Mouse (Mus musculus): Measurements from ENCODE around the gene Cby3. TPM values are rescaled to one million over a fixed set of nuclear protein-coding genes. Genes with fewer than 3 reads are reported as not detected.

Gene Cby3
- polyA plus RNA-seq, 1 experiment: not detected

DNA sequence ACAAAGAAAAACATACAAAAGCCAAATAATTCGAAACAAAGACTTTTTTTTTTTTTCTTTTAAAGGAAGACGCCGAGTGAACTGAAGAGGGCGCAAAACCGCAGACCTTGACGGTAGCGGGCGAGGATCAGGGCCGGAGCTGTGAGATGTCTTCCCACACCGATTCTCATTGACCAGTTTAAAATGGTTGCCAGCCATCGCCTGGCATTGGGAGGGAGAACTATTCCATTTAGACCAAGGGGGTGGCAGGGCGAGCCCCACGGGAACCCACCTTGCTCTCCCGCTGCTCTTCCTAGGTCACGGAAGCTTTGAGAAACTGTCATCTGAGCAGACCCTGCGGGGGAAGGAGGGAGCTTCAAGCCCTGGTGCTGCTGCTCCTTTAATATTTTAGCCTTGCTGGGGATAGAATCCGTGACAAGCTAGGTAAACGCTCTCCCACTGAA is 17.2 kb downstream of the Cby3 start:
- peak overlapping the region; percentile 45; the same call in 1 of the 2 replicates for H3K27ac ChIP-seq (ENCODE audit: insufficient read depth, low read length)
- peaks cover 9% of the 10 kb centered on the region for H3K4me1 ChIP-seq (ENCODE audit: control insufficient read depth, insufficient read depth, insufficient read length)
- WGBS: 2% methylated on average over 18 of the region's 18 CpGs
- H3K36me3 ChIP-seq (ENCODE audit: control insufficient read depth, insufficient read depth, low read length): no peaks in the 10 kb centered on the region
- DNase-seq (ENCODE audit: low read depth in 1 of 2, low spot score in 2 of 2): peak; percentile 41 to 61
- TF ChIP-seq POLR2A (IDR thresholded peaks at IDR 0.05; ENCODE audit: low read depth, low read length): no peak
- peak; percentile 36; the same call in 1 of the 2 replicates for TF ChIP-seq CTCF (IDR thresholded peaks at IDR 0.05; ENCODE audit: extremely low read depth, insufficient read depth, insufficient read length, insufficient replicate concordance)
- peak overlapping the region; percentile 61; the same call in 1 of the 2 replicates for H3K4me3 ChIP-seq (ENCODE audit: extremely low read depth, insufficient read depth, insufficient read length)
- H3K27me3 ChIP-seq (ENCODE audit: control insufficient read depth, insufficient read depth, low read length): no peaks in the 10 kb centered on the region

DNA sequence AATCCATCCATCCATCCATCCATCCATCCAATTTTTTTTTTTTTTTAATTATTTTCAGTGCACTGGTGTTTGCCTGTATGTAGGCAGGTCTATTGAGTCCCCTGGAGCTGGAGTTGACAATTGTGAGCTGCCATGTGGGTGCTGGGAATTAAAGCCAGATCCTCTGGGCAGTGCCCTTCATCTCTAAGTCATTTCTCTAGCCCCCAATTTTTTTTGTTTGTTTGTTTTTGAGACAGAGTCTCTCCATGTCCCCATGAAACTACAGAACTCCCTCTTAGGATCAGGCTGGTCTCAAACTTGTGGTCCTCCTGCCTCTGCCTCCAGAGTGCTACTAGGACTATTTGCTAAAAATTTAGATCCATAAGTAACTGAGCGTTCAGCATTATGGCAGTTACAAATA is 17.6 kb downstream of the Cby3 start:
- no peak overlapping the region for H3K27ac ChIP-seq (ENCODE audit: insufficient read depth, low read length)
- no peak overlapping the region for H3K4me3 ChIP-seq (ENCODE audit: extremely low read depth, insufficient read depth, insufficient read length)
- DNase-seq (ENCODE audit: low read depth in 1 of 2, low spot score in 2 of 2): no peak
- no peaks in the 10 kb centered on the region for H3K27me3 ChIP-seq (ENCODE audit: control insufficient read depth, insufficient read depth, low read length)
- no peak for TF ChIP-seq CTCF (IDR thresholded peaks at IDR 0.05; ENCODE audit: extremely low read depth, insufficient read depth, insufficient read length, insufficient replicate concordance)
- TF ChIP-seq POLR2A (IDR thresholded peaks at IDR 0.05; ENCODE audit: low read depth, low read length): no peak
- peaks cover 9% of the 10 kb centered on the region for H3K4me1 ChIP-seq (ENCODE audit: control insufficient read depth, insufficient read depth, insufficient read length)
- WGBS: 95% methylated on average over 1 of the region's 1 CpGs
- H3K36me3 ChIP-seq (ENCODE audit: control insufficient read depth, insufficient read depth, low read length): no peaks in the 10 kb centered on the region

DNA sequence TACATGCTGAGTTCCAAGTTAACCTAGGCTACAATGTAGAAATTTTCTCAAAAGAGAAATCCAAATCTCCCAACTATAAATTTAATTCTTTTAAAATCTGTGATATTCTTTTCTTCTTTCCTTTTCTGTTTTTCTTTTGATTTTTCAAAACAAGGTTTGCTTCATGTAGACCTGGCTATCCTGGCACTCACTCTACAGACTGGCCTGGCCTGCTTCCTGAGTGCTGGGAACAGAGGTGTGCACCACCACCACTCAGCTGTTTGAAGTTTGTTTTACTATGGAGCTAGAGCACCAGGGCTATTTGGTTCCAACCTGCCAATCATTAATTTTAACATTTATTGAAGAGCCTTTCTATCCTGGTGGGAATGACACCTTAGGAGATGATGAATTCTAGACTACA is 18.8 kb downstream of the Cby3 start:
- no peak for DNase-seq (ENCODE audit: low read depth in 1 of 2, low spot score in 2 of 2)
- TF ChIP-seq POLR2A (IDR thresholded peaks at IDR 0.05; ENCODE audit: low read depth, low read length) (no peak), CTCF (IDR thresholded peaks at IDR 0.05; ENCODE audit: extremely low read depth, insufficient read depth, insufficient read length, insufficient replicate concordance) (no peak)
- peaks cover 9% of the 10 kb centered on the region for H3K4me1 ChIP-seq (ENCODE audit: control insufficient read depth, insufficient read depth, insufficient read length)
- no peak overlapping the region for H3K4me3 ChIP-seq (ENCODE audit: extremely low read depth, insufficient read depth, insufficient read length)
- no peaks in the 10 kb centered on the region for H3K27me3 ChIP-seq (ENCODE audit: control insufficient read depth, insufficient read depth, low read length)
- H3K36me3 ChIP-seq (ENCODE audit: control insufficient read depth, insufficient read depth, low read length): no peaks in the 10 kb centered on the region
- H3K27ac ChIP-seq (ENCODE audit: insufficient read depth, low read length): no peak overlapping the region

DNA sequence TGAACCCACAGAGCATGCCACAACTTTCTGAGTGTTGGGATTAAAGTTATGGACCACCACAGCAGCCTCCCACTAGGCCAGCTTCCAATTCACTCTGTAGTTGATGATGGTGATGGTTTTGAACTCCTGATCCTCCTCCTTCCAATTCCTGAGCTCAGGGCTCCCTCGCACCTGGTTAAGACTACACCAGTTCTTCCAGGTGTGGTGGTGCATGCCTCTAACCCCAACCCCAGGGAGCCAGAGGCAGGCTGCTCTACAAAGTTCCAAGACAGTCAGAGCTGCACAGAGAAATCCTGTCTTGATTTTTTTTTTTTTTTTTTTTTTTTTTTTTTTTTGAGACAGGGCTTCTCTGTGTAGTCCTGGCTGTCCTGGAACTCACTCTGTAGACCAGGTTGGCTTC is 19.4 kb downstream of the Cby3 start:
- Histone ChIP-seq H3K27ac (ENCODE audit: insufficient read depth, low read length) (no peak overlapping the region), H3K27me3 (ENCODE audit: control insufficient read depth, insufficient read depth, low read length) (no peaks in the 10 kb centered on the region), H3K36me3 (ENCODE audit: control insufficient read depth, insufficient read depth, low read length) (peaks cover under 1% of the 10 kb centered on the region; the same call in 1 of the 2 replicates), H3K4me3 (ENCODE audit: extremely low read depth, insufficient read depth, insufficient read length) (no peak overlapping the region), H3K4me1 (ENCODE audit: control insufficient read depth, insufficient read depth, insufficient read length) (peaks cover 10% of the 10 kb centered on the region)
- TF ChIP-seq CTCF (IDR thresholded peaks at IDR 0.05; ENCODE audit: extremely low read depth, insufficient read depth, insufficient read length, insufficient replicate concordance): no peak
- no peak for TF ChIP-seq POLR2A (IDR thresholded peaks at IDR 0.05; ENCODE audit: low read depth, low read length)
- DNase-seq (ENCODE audit: low read depth in 1 of 2, low spot score in 2 of 2): no peak
- 100% methylated on average over 1 of the region's 1 CpGs for WGBS

DNA sequence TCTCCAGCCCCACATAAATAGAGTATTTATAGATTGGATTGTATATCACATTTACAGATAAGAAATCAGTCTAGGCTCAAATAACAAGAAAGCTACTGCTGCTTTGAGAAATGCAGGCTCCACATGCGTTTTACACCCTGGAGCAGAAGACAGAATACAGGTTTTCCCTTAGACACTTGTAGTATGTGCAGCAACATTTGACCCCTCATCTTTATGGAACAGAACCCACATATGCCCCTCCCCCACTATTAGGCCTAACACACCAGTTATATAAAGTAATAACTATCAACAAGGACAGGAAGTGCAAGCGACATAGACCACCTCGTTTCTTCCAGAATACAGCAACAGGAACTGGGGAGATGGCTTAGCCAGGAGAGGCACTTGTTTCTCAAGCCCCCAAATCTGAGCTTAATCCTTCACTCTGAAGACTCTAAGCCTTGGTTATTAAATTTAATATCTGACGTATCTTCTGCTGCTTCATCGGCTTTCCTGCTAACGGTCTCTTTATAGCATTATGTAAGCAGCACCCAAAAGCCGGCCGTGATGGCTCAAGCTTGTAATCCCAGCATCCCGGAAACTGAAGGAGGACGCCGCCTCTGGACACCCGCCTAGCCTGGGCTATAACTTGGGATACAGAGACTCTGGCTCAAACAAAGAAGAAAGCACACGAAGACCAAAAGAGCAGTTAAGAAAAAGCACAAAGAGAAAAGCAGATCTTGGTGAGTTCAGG is 20.2 kb downstream of the Cby3 start:
- Histone ChIP-seq H3K4me1 (ENCODE audit: control insufficient read depth, insufficient read depth, insufficient read length) (peaks cover 15% of the 10 kb centered on the region), H3K4me3 (ENCODE audit: extremely low read depth, insufficient read depth, insufficient read length) (no peak overlapping the region), H3K36me3 (ENCODE audit: control insufficient read depth, insufficient read depth, low read length) (peaks cover 3% of the 10 kb centered on the region), H3K27ac (ENCODE audit: insufficient read depth, low read length) (no peak overlapping the region), H3K27me3 (ENCODE audit: control insufficient read depth, insufficient read depth, low read length) (no peaks in the 10 kb centered on the region)
- WGBS: 94% methylated on average over 13 of the region's 13 CpGs
- no peak for DNase-seq (ENCODE audit: low read depth in 1 of 2, low spot score in 2 of 2)
- no peak for TF ChIP-seq CTCF (IDR thresholded peaks at IDR 0.05; ENCODE audit: extremely low read depth, insufficient read depth, insufficient read length, insufficient replicate concordance)
- no peak for TF ChIP-seq POLR2A (IDR thresholded peaks at IDR 0.05; ENCODE audit: low read depth, low read length)

DNA sequence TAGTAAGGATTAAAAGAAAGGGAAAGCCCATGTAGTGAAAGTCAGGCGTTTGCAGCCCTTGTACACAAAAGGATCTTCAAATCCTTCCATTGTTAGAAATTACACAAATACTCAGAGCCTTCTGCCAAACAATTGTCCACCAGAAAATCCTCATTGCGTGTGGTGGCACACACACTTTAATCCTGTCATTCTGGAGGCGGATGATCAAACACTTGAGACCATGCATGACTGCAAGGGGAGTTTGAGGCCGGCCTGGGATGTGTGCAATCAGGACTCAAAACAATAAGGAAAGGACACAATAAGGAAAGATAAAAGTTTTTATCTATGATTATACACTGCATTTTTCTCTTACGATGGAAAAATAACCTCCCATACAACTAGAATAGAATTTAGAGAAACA is 21.2 kb downstream of the Cby3 start:
- Histone ChIP-seq H3K27me3 (ENCODE audit: control insufficient read depth, insufficient read depth, low read length) (no peaks in the 10 kb centered on the region), H3K27ac (ENCODE audit: insufficient read depth, low read length) (no peak overlapping the region), H3K4me1 (ENCODE audit: control insufficient read depth, insufficient read depth, insufficient read length) (peaks cover 15% of the 10 kb centered on the region), H3K4me3 (ENCODE audit: extremely low read depth, insufficient read depth, insufficient read length) (no peak overlapping the region), H3K36me3 (ENCODE audit: control insufficient read depth, insufficient read depth, low read length) (peaks cover 7% of the 10 kb centered on the region)
- no peak for DNase-seq (ENCODE audit: low read depth in 1 of 2, low spot score in 2 of 2)
- 94% methylated on average over 5 of the region's 5 CpGs for WGBS
- TF ChIP-seq POLR2A (IDR thresholded peaks at IDR 0.05; ENCODE audit: low read depth, low read length) (no peak), CTCF (IDR thresholded peaks at IDR 0.05; ENCODE audit: extremely low read depth, insufficient read depth, insufficient read length, insufficient replicate concordance) (no peak)

DNA sequence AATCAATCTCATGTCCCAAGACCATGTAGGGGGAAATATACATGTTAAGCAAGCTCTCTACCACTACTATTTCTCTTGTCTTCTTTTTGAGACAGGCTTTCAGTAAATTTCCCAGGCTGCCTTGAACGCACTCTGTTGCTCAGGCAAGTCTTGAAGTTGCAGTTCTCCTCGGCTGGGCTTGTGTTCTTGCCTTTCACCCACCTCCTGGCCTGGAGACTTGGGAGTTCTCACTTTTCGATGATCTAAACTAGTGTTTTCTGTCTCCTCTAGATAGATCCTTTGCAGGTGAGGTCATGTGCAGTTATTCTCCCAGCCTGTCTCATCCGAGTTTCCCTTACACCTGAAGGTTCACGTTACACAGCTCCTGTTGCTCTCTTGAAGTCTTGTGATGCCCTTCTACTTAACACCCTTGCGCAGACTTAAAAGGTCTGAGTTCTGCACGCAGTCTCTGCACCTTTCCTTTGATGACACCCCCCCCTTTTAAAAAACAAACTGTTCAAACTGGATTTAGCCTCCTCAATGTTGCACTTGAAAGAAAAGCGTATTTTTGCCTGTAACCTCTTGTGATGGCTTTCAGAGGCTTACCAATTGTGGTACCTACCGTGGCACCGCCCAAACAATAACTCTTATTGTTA is 22.0 kb downstream of the Cby3 start:
- TF ChIP-seq POLR2A (IDR thresholded peaks at IDR 0.05; ENCODE audit: low read depth, low read length) (no peak), CTCF (IDR thresholded peaks at IDR 0.05; ENCODE audit: extremely low read depth, insufficient read depth, insufficient read length, insufficient replicate concordance) (no peak)
- Histone ChIP-seq H3K4me1 (ENCODE audit: control insufficient read depth, insufficient read depth, insufficient read length) (peaks cover 15% of the 10 kb centered on the region), H3K4me3 (ENCODE audit: extremely low read depth, insufficient read depth, insufficient read length) (peak overlapping the region; percentile 83; the same call in 1 of the 2 replicates), H3K36me3 (ENCODE audit: control insufficient read depth, insufficient read depth, low read length) (peaks cover 9% of the 10 kb centered on the region), H3K27ac (ENCODE audit: insufficient read depth, low read length) (peak overlapping the region; percentile 96; the same call in 1 of the 2 replicates), H3K27me3 (ENCODE audit: control insufficient read depth, insufficient read depth, low read length) (no peaks in the 10 kb centered on the region)
- 34% methylated on average over 10 of the region's 10 CpGs for WGBS
- no peak for DNase-seq (ENCODE audit: low read depth in 1 of 2, low spot score in 2 of 2)

Data from spleen, adult 2 months (tissue).